Mouse (Mus musculus) midbrain, embryonic 10.5 days (tissue): ENCODE results near the gene Rpl18. TPM values are rescaled to one million over a fixed set of nuclear protein-coding genes. Genes with fewer than 3 reads are reported as not detected.
A peak's percentile ranks its signal among the peaks of the same experiment; 100 is the strongest.

Experiments used
- DNase-seq: peaks from one replicate; pipeline ENCODE4 v3.0.0-alpha.2; 2017; ENCODE audit warnings: low spot score
- H3K27ac ChIP-seq: fragments of 300-500 bp; sonication (generic); replicated peaks from 2 replicates; pipeline ENCODE4 v1.5.1; 2016; ENCODE audit warnings: mild to moderate bottlenecking
- H3K27me3 ChIP-seq: fragments of 300-500 bp; sonication (generic); 2 replicates; pipeline ENCODE4 v1.6.1; 2016; ENCODE audit warnings: low read depth, mild to moderate bottlenecking; ENCODE audit not compliant: poor library complexity, severe bottlenecking
- H3K36me3 ChIP-seq: fragments of 300-500 bp; sonication (generic); 2 replicates; pipeline ENCODE4 v1.6.1; 2016; ENCODE audit warnings: mild to moderate bottlenecking, moderate library complexity
- H3K4me1 ChIP-seq: fragments of 300-500 bp; sonication (generic); 2 replicates; pipeline ENCODE4 v1.6.1; 2016
- H3K4me3 ChIP-seq: fragments of 300-500 bp; sonication (generic); 2 replicates; pipeline ENCODE4 v1.5.1; 2016; ENCODE audit warnings: mild to moderate bottlenecking, moderate library complexity
- H3K9me3 ChIP-seq: fragments of 300-500 bp; sonication (generic); replicated peaks from 2 replicates; pipeline ENCODE4 v1.6.1; 2016; ENCODE audit warnings: mild to moderate bottlenecking
- WGBS: fragments of 180-500 bp; shearing (Covaris S2); methylation state at CpG from one replicate; pipeline ENCODE4 v1.1.7; 2016; 5-methylcytosine and 5-hydroxymethylcytosine counted together
- polyA plus RNA-seq: library from polyadenylated mRNA; unstranded; fragments of >200 nt; fragmentation: Nextera tagmentation; extraction: Ambion mirVana; gene quantifications from 2 replicates; pipeline ENCODE4 v1.2.1, GENCODE M21; 2016

Gene Rpl18
- polyA plus RNA-seq = 965 and 1,116 TPM in 2 replicates

GRCm38 (mm10) chr7:45715090-45715708 lies at the start of gene Rpl18:
Gene Rpl18 (plus strand): TSS chr7:45715457.
- Histone ChIP-seq H3K4me3 (peak within 1 kb of the TSS; percentile 82), H3K36me3 (peaks cover 53% of the 10 kb centered on the region), H3K9me3 (no peaks in the 10 kb centered on the region), H3K27me3 (no peaks in the 10 kb centered on the region), H3K27ac (peak within 1 kb of the TSS; percentile 89), H3K4me1 (peaks cover 57% of the 10 kb centered on the region)
- DNase-seq = peak; percentile 97
- 8% methylated on average over 34 of the region's 34 CpGs for WGBS

- Histone ChIP-seq H3K36me3 (no peaks in the 10 kb centered on the region), H3K27me3 (no peaks in the 10 kb centered on the region), H3K9me3 (no peaks in the 10 kb centered on the region), H3K27ac (no peak within 1 kb of the TSS), H3K4me3 (no peak within 1 kb of the TSS; the same call in 1 of the 2 replicates), H3K4me1 (peaks cover 16% of the 10 kb centered on the region)
- DNase-seq = no peak
- WGBS = 85% methylated on average over 7 of the region's 7 CpGs
Observed at GRCm38 (mm10) chr7:45666161-45666560, 49.1 kb upstream of the Rpl18 start, which contains the start of gene Fut2. Gene Fut2 (minus strand): TSS chr7:45666394.

GRCm38 (mm10) chr7:45667761-45668160 lies 47.5 kb upstream of the Rpl18 start:
- no peaks in the 10 kb centered on the region for H3K27me3 ChIP-seq
- H3K36me3 ChIP-seq = no peaks in the 10 kb centered on the region
- no peak overlapping the region for H3K27ac ChIP-seq
- H3K9me3 ChIP-seq = no peaks in the 10 kb centered on the region
- no peak overlapping the region for H3K4me3 ChIP-seq
- peaks cover 16% of the 10 kb centered on the region for H3K4me1 ChIP-seq
- WGBS = 79% methylated on average over 14 of the region's 14 CpGs
- DNase-seq = no peak

DNA sequence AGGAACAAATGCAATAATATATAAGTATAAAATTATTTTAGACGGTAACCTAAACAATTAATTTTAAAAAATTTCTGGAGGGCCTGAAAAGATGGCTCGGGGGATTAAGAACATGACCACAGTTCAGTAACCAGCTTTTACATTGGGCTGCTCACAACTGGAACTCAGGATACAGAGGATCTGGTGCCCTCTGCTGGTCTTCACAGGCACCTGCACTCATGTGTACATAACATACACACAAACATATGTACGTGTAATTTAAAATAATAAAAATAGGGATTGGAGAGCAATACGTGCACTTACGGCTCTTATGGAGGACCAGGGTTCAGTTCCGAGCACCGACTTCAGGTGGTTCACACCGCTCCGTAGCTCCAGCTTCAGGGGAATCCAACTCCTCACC lies 46.3 kb upstream of the Rpl18 start:
- Histone ChIP-seq H3K9me3 (no peaks in the 10 kb centered on the region), H3K27ac (no peak overlapping the region), H3K27me3 (no peaks in the 10 kb centered on the region), H3K36me3 (no peaks in the 10 kb centered on the region), H3K4me3 (no peak overlapping the region), H3K4me1 (peaks cover 16% of the 10 kb centered on the region)
- DNase-seq = no peak
- WGBS = 94% methylated on average over 9 of the region's 9 CpGs

- no peaks in the 10 kb centered on the region for H3K9me3 ChIP-seq
- no peak overlapping the region for H3K4me3 ChIP-seq
- 79% methylated on average over 7 of the region's 7 CpGs for WGBS
Observed at GRCm38 (mm10) chr7:45677627-45678295, 37.5 kb upstream of the Rpl18 start.

DNA sequence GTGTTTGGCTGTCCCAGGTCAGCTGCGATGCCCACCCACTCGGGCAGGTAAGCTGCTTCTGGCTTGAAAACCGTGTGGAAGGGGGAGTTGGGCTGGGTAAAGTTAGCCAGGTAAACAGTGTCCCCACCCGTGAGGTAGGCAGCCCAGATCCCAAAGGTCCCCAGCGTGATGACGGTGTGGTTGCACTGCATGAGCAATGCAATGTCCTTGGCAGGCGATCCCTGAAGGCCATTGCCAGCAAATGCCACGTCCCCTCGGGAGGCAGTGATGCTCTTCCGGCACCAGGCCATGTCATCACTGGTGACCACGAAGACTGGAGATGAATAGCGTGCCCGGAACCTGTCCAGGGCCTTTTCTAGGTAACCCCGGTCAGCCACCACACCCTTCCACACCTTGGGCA lies 36.7 kb upstream of the Rpl18 start:
- H3K4me1 ChIP-seq = peaks cover 32% of the 10 kb centered on the region
- 92% methylated on average over 14 of the region's 14 CpGs for WGBS
- no peak overlapping the region for H3K4me3 ChIP-seq
- peak overlapping the region; percentile 7; the same call in 1 of the 2 replicates for H3K27ac ChIP-seq
- no peaks in the 10 kb centered on the region for H3K36me3 ChIP-seq
- H3K9me3 ChIP-seq = no peaks in the 10 kb centered on the region
- no peaks in the 10 kb centered on the region; the same call in 1 of the 2 replicates for H3K27me3 ChIP-seq
- DNase-seq = no peak

More at GRCm38 (mm10) chr7:45677627-45678295, 37.5 kb upstream of the Rpl18 start:
- H3K36me3 ChIP-seq = no peaks in the 10 kb centered on the region
- H3K27ac ChIP-seq = peak overlapping the region; percentile 7; the same call in 1 of the 2 replicates
- H3K4me1 ChIP-seq = peaks cover 27% of the 10 kb centered on the region
- H3K27me3 ChIP-seq = no peaks in the 10 kb centered on the region; the same call in 1 of the 2 replicates
- DNase-seq = no peak

DNA sequence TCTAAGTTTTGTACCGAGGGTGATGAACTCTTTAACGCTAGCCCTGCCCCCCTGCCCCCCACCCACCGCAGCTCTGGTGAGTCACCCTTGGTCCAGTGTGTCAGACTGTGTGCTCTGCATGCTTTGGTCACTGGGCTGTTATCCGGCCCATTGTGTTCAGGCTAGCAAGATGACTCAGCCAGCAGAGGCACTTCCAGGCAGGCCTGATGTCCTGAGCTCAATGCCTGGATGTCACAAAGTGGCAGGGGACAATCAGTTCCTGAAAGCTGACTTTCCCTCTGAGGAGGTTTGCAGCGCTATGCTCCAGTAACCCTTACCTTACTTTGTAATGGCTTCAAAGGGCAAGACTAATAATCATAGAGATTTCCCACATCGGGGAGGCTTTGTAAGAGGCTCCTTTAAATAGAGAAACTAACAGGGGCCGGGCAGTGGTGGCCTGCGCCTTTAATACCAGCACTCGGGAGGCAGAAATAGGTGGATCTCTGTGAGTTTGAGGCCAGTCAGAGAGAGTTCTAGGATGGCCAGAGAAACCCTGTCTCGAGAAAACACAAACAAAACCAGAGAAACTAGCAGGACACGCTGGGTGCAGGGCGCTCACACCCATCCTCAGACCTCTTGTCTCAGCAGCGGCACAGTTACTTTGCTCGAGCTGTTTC lies 35.2 kb upstream of the Rpl18 start:
- no peak for DNase-seq
- Histone ChIP-seq H3K4me3 (no peak overlapping the region), H3K27ac (peak overlapping the region; percentile 29), H3K9me3 (no peaks in the 10 kb centered on the region), H3K27me3 (no peaks in the 10 kb centered on the region; the same call in 1 of the 2 replicates), H3K4me1 (peaks cover 32% of the 10 kb centered on the region), H3K36me3 (no peaks in the 10 kb centered on the region)
- 66% methylated on average over 14 of the region's 14 CpGs for WGBS

DNA sequence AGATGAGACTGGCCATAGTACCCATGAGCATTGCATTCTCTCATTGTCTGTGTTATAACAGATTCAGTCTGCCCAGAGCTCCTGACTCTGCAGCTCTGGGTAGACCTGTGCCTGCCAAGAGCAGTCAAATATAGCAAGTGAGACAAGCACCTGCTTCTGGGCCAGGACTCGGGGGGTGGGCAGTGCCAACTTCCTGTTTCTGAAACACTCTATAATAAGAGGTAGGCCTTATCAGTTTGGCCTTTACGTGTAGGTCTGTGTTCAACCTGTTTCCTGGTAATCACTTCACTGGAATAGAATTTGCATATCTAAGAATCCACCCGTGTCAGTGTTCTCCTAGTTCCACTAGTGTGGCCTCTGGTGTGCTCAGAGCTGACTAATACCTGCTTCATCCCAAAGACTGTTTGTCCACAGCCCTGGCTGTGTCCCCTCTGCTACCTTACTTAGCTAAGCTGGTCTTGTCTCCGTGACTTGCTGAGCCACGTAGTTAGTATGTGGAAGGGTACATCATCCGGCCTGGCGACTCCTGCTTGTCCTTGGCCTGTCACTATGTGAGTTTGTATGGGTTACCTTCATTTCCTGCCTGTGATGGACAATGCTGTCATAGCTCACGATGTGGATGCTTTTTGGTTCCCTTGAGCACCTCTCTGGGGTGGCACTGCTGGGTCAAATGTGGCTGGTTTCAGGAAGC lies 34.1 kb upstream of the Rpl18 start:
- H3K4me3 ChIP-seq = no peak overlapping the region
- no peaks in the 10 kb centered on the region for H3K9me3 ChIP-seq
- H3K4me1 ChIP-seq = peaks cover 39% of the 10 kb centered on the region
- H3K27ac ChIP-seq = no peak overlapping the region; the same call in 1 of the 2 replicates
- 87% methylated on average over 8 of the region's 8 CpGs for WGBS
- no peak for DNase-seq
- peaks cover under 1% of the 10 kb centered on the region; the same call in 1 of the 2 replicates for H3K27me3 ChIP-seq
- no peaks in the 10 kb centered on the region for H3K36me3 ChIP-seq

DNA sequence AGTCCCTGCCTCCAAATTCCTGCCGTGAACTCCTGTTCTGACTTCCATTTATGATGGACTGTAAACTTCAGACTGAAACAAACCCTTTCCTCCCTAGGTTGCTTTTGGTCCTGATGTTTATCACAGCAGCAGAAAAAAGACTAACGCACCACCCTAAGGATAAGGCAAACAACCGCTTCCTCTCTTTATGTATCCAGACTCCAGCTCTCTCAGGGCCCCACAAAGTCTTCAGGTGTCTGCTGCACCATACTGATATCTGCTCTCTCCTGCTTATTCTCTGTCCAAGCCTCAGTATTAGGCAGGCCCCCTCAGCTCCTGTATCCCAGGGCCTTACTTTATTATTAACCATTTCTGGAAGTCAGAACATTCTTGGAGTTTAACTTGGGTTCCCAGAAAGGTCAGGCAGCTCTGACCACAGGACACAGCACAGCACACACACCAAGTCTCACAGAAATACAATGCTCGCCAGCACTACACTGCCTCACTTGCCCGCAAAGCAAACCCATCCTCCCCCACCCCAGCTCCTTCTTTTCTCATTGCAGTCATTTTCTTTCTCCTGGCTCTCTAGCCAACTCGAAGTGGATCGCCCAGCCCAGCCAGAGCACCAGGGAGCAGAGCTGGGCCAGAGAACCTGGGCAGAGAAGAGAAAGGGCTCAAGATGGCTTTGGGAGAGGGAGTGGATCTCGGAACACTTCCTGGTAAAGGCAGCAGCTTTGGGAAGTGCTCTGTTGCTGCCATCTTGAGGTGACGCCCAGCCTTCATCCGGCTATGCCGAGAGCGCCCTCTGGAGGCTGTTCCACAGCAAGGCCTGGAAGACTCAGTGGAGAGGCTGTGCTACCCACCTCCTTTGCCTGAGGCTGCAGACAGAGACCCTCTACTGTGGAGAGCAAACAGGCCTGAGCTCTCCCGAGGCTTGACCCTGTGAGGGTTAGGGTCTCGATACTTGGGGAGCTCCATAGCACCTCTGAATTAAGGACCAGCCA lies 32.8 kb upstream of the Rpl18 start:
- Histone ChIP-seq H3K4me1 (peaks cover 44% of the 10 kb centered on the region), H3K9me3 (no peaks in the 10 kb centered on the region)

GRCm38 (mm10) chr7:45683396-45684050 lies 31.7 kb upstream of the Rpl18 start, which contains the start of gene Ntn5:
Gene Ntn5 (plus strand): TSS chr7:45684022.
- H3K9me3 ChIP-seq = no peaks in the 10 kb centered on the region
- H3K4me3 ChIP-seq = no peak within 1 kb of the TSS; the same call in 1 of the 2 replicates
- H3K36me3 ChIP-seq = no peaks in the 10 kb centered on the region
- DNase-seq = no peak
- H3K27me3 ChIP-seq = peaks cover 3% of the 10 kb centered on the region; the same call in 1 of the 2 replicates
- peak within 1 kb of the TSS; percentile 90 for H3K27ac ChIP-seq
- H3K4me1 ChIP-seq = peaks cover 35% of the 10 kb centered on the region
- WGBS = 73% methylated on average over 7 of the region's 7 CpGs

More for the DNA sequence above, 32.8 kb upstream of the Rpl18 start:
- DNase-seq = peak; percentile 91
- H3K27ac ChIP-seq = peak overlapping the region; percentile 90
- WGBS = 31% methylated on average over 14 of the region's 14 CpGs
- peak overlapping the region; percentile 40 for H3K4me3 ChIP-seq
- no peaks in the 10 kb centered on the region for H3K36me3 ChIP-seq
- peaks cover 3% of the 10 kb centered on the region; the same call in 1 of the 2 replicates for H3K27me3 ChIP-seq

DNA sequence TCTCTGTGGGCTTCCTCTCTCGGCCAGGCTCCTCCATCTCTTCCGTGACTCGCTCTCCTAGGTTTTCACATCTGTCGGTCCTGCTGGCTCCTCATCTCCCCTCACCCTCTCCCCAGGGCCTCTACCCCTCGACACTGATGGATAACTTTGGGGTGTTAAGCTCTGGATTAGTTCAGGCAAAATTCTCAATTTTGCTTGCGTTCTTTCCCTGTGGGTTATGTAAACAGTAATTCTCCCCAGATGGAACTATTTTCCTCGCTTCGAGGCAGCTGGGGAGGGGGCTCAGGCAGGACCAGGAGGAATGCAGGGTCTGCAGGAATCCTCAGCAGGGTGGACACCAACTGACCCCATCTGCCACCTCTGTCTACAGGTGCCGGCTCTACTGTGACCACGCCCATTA lies 29.4 kb upstream of the Rpl18 start:
- DNase-seq = no peak
- H3K27ac ChIP-seq = peak overlapping the region; percentile 49; the same call in 1 of the 2 replicates
- peaks cover 38% of the 10 kb centered on the region for H3K4me1 ChIP-seq
- H3K36me3 ChIP-seq = no peaks in the 10 kb centered on the region
- peaks cover 13% of the 10 kb centered on the region; the same call in 1 of the 2 replicates for H3K27me3 ChIP-seq
- H3K4me3 ChIP-seq = no peak overlapping the region
- 61% methylated on average over 10 of the region's 10 CpGs for WGBS
- no peaks in the 10 kb centered on the region for H3K9me3 ChIP-seq
